Mouse (Mus musculus) erythroblast, embryonic 14.5 days (primary cell): ENCODE results near the gene Slc41a1.

Source experiments
- GATA1 ChIP-seq: IDR thresholded peaks from 2 replicates; pipeline ENCODE4 v1.6.1; 2012; ENCODE audit warnings: low read length, inconsistent platforms, mixed read lengths
- TAL1 ChIP-seq: IDR thresholded peaks from 3 replicates; pipeline ENCODE4 v1.6.1; 2012; ENCODE audit warnings: low read length, inconsistent platforms, mixed read lengths

- TF ChIP-seq GATA1 = no peak
- TF ChIP-seq TAL1 = no peak
Observed at GRCm38 (mm10) chr1:131838542-131838941, 11.2 kb downstream of the Slc41a1 start.
